Mouse (Mus musculus) G1E (cell line): ENCODE results near the gene Nell1.

Experiments
- CTCF ChIP-seq: IDR thresholded peaks from 2 replicates; pipeline ENCODE4 v1.5.1; 2012; ENCODE audit warnings: low read depth, low read length, inconsistent platforms, mixed read lengths
- GATA1 ChIP-seq: IDR thresholded peaks from 2 replicates; pipeline ENCODE4 v1.6.1; 2012; ENCODE audit warnings: borderline replicate concordance, low read length, inconsistent platforms, mixed read lengths
- TAL1 ChIP-seq: conservative IDR thresholded peaks from 2 replicates; pipeline ENCODE4 v1.6.1; 2012; ENCODE audit warnings: low read depth, low read length, inconsistent platforms, mixed read lengths

DNA sequence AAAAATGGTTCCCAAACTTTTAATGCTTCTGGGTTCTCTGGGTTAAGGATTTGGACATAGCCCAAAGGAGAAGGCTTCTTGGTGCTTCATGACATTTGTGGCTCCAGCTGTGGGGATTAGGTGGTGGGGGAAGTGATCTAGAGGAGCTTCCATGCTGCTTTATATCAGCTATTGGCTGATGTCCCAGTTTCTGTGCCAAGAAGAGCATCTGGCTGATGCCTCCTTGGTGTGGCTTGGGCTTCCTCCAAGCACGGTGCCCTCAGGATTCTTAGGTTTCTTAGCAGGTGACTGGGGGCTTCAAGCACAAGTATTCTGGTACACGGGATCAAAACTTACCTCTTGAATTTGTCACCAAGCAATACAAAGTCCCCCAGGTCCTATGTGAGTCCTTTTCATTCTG lies 132.6 kb downstream of the Nell1 start:
- TF ChIP-seq CTCF (no peak), GATA1 (no peak), TAL1 (no peak)
